Comparison of ENCODE assay signal across 18 mouse cellular contexts in genomic region chr2:33795716-33796472, GRCm38 (mm10).
DNase-seq lines count a peak whose midpoint lies in the region; ATAC-seq and TF ChIP-seq lines count a peak whose summit lies in the region.
"Had no signal": no experiment of that assay in that cellular context is flagged by ENCODE, and none has a peak within 500 bp of the region (broad histone marks: within the 10 kb centered on the region; RNA-seq: fewer than 3 reads in every experiment).

No protein-coding gene starts in this region.

- 34% methylated on average over 15 of the region's 15 CpGs for WGBS in forebrain, embryonic 12.5 days
- WGBS in hindbrain, postnatal 0 days = 52% methylated on average over 15 of the region's 15 CpGs
- WGBS in midbrain, postnatal 0 days = 43% methylated on average over 15 of the region's 15 CpGs
- 91% methylated on average over 15 of the region's 15 CpGs for WGBS in heart, embryonic 10.5 days

- no peak for TF ChIP-seq CTCF in gastrocnemius, adult 2 months (IDR thresholded peaks at IDR 0.05)
- no peak for TF ChIP-seq CTCF in hindbrain, postnatal 0 days (IDR thresholded peaks at IDR 0.05; ENCODE audit: low read depth)
- TF ChIP-seq CTCF in midbrain, postnatal 0 days (IDR thresholded peaks at IDR 0.05) = no peak

- peaks cover 30% of the 10 kb centered on the region for H3K36me3 ChIP-seq in forebrain, embryonic 12.5 days (replicated peaks)
- no peaks in the 10 kb centered on the region; the same call in 1 of the 2 replicates for H3K36me3 ChIP-seq in hindbrain, postnatal 0 days (ENCODE audit: insufficient read depth, low read length)
- peaks cover 5% of the 10 kb centered on the region for H3K36me3 ChIP-seq in midbrain, postnatal 0 days (ENCODE audit: insufficient read depth, low read length)
- H3K36me3 ChIP-seq in heart, embryonic 10.5 days = no peaks in the 10 kb centered on the region; the same call in 1 of the 2 replicates
- H3K36me3 ChIP-seq: stomach, embryonic 15.5 days had no signal

- no peaks in the 10 kb centered on the region for H3K9me3 ChIP-seq in forebrain, embryonic 12.5 days
- no peaks in the 10 kb centered on the region for H3K9me3 ChIP-seq in hindbrain, postnatal 0 days (ENCODE audit: low read length)
- no peaks in the 10 kb centered on the region for H3K9me3 ChIP-seq in midbrain, postnatal 0 days (ENCODE audit: low read length)
- H3K9me3 ChIP-seq in heart, embryonic 10.5 days = no peaks in the 10 kb centered on the region
- H3K9me3 ChIP-seq: embryonic facial prominence, embryonic 13.5 days; heart, embryonic 12.5 days; stomach, embryonic 15.5 days had no signal

- peaks cover 59% of the 10 kb centered on the region for H3K4me1 ChIP-seq in forebrain, embryonic 12.5 days
- H3K4me1 ChIP-seq in hindbrain, postnatal 0 days (ENCODE audit: insufficient read depth, low read length) = peaks cover 6% of the 10 kb centered on the region; the same call in 1 of the 2 replicates
- H3K4me1 ChIP-seq in midbrain, postnatal 0 days (ENCODE audit: insufficient read depth, low read length) = peaks cover 7% of the 10 kb centered on the region; the same call in 1 of the 2 replicates
- peaks cover 32% of the 10 kb centered on the region for H3K4me1 ChIP-seq in heart, embryonic 10.5 days
- H3K4me1 ChIP-seq: stomach, embryonic 15.5 days had no signal

- intact Hi-C loops in gastrocnemius, adult 2 months (cut with DNase I) = no loop called here
- intact Hi-C loops in gastrocnemius, postnatal 36 days (cut with DNase I) = no loop called here

- no peak overlapping the region for H3K27ac ChIP-seq in gastrocnemius, adult 2 months
- H3K27ac ChIP-seq in forebrain, embryonic 12.5 days = peak overlapping the region; percentile 76
- H3K27ac ChIP-seq in hindbrain, postnatal 0 days = peak overlapping the region; percentile 22; the same call in 1 of the 2 replicates
- peak overlapping the region; percentile 52 for H3K27ac ChIP-seq in midbrain, postnatal 0 days (ENCODE audit: low read depth, low read length)
- no peak overlapping the region for H3K27ac ChIP-seq in heart, embryonic 10.5 days
- H3K27ac ChIP-seq: embryonic facial prominence, embryonic 13.5 days; liver, embryonic 14.5 days; stomach, embryonic 15.5 days had no signal

- H3K27me3 ChIP-seq in forebrain, embryonic 12.5 days = peaks cover 33% of the 10 kb centered on the region
- H3K27me3 ChIP-seq in hindbrain, postnatal 0 days (ENCODE audit: insufficient read depth, low read length) = no peaks in the 10 kb centered on the region
- no peaks in the 10 kb centered on the region for H3K27me3 ChIP-seq in midbrain, postnatal 0 days (ENCODE audit: insufficient read depth, low read length)
- no peaks in the 10 kb centered on the region for H3K27me3 ChIP-seq in heart, embryonic 10.5 days (ENCODE audit: insufficient read depth, poor library complexity, severe bottlenecking)
- H3K27me3 ChIP-seq: embryonic facial prominence, embryonic 13.5 days; stomach, embryonic 15.5 days had no signal

- ATAC-seq in forebrain, embryonic 12.5 days (ENCODE audit: low FRiP score) = peak; percentile 60
- ATAC-seq in hindbrain, postnatal 0 days = peak; percentile 6; the same call in 1 of the 2 replicates
- peak; percentile 38; the same call in 1 of the 2 replicates for ATAC-seq in midbrain, postnatal 0 days (ENCODE audit: low FRiP score)

- peak; percentile 1 for DNase-seq in gastrocnemius, adult 2 months
- DNase-seq in gastrocnemius, postnatal 36 days = no peak
- no peak for DNase-seq in hindbrain, postnatal 0 days (ENCODE audit: low spot score)
- no peak for DNase-seq in midbrain, postnatal 0 days (ENCODE audit: low spot score)
- DNase-seq in thymus, postnatal 0 days (ENCODE audit: low spot score) = no peak
- no peak for DNase-seq in heart, embryonic 10.5 days (ENCODE audit: low spot score)
- no peak for DNase-seq in embryo, embryonic 10 days (ENCODE audit: low spot score)
- DNase-seq: cerebellum, postnatal 36 days; gastrocnemius, postnatal 14 days; heart, postnatal 4 days; kidney, adult 18-20 months; kidney, postnatal 14 days; lung, postnatal 14 days had no signal

- no peak overlapping the region for H3K4me3 ChIP-seq in gastrocnemius, adult 2 months
- no peak overlapping the region for H3K4me3 ChIP-seq in forebrain, embryonic 12.5 days (replicated peaks)
- H3K4me3 ChIP-seq in hindbrain, postnatal 0 days (ENCODE audit: low read length) = no peak overlapping the region
- H3K4me3 ChIP-seq in midbrain, postnatal 0 days (ENCODE audit: low read depth, low read length) = no peak overlapping the region
- H3K4me3 ChIP-seq in heart, embryonic 10.5 days = no peak overlapping the region
- H3K4me3 ChIP-seq: embryonic facial prominence, embryonic 13.5 days; heart, embryonic 12.5 days; stomach, embryonic 15.5 days had no signal

- H3K4me2 ChIP-seq in forebrain, embryonic 12.5 days = no peak overlapping the region; the same call in 1 of the 2 replicates
- H3K4me2 ChIP-seq in hindbrain, postnatal 0 days (ENCODE audit: low read depth, low read length) = no peak overlapping the region
- H3K4me2 ChIP-seq in midbrain, postnatal 0 days (ENCODE audit: low read depth, low read length, poor library complexity, severe bottlenecking) = no peak overlapping the region
- H3K4me2 ChIP-seq: embryonic facial prominence, embryonic 13.5 days; heart, embryonic 12.5 days; stomach, embryonic 15.5 days had no signal

- no peak overlapping the region for H3K9ac ChIP-seq in forebrain, embryonic 12.5 days
- no peak overlapping the region for H3K9ac ChIP-seq in hindbrain, postnatal 0 days (replicated peaks; ENCODE audit: low read length)
- H3K9ac ChIP-seq in midbrain, postnatal 0 days (replicated peaks; ENCODE audit: low read length, poor library complexity, severe bottlenecking) = no peak overlapping the region
- H3K9ac ChIP-seq: embryonic facial prominence, embryonic 13.5 days; heart, embryonic 12.5 days; liver, embryonic 14.5 days; stomach, embryonic 15.5 days had no signal

Comparison
In these comparisons a context has a peak if more than half of its experiments do, and no peak if none do; other contexts are left out.
1. H3K27ac ChIP-seq: peak in forebrain, embryonic 12.5 days (single experiment), hindbrain, postnatal 0 days (single experiment) and midbrain, postnatal 0 days (single experiment); none in gastrocnemius, adult 2 months (single experiment) and heart, embryonic 10.5 days (single experiment).
2. ATAC-seq: peak in every context shown above with its lines; median percentile 60 in forebrain, embryonic 12.5 days; 38 in midbrain, postnatal 0 days; 6 in hindbrain, postnatal 0 days.